Mouse (Mus musculus): Measurements from ENCODE around the gene Zdhhc22. TPM values are rescaled to one million over a fixed set of nuclear protein-coding genes. Genes with fewer than 3 reads are reported as not detected.
A peak's percentile ranks its signal among the peaks of the same experiment; 100 is the strongest.

Zdhhc22 gene
- total and polyA plus RNA-seq, 2 experiments from 2014 or later = not detected

DNA sequence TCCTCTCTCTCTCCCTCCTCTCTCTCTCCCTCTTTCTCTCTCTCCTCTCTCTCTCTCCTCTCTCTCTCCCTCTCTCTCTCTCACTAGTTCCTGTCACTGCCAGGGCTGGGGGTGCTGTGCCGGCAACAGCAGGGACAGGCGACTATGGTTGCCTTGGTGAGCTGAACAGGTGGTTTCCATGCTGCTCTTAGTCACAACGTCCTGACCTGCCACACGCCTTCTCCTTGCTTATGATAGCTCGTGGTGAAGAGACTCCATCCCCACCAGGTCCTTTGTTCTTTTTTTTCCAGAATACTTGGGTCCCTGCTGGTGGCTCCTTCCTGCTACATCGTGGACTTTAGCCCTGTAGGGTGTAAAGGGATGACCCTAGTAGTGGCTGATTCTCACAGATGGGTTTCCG is 12.0 kb upstream of the Zdhhc22 start:
- H3K27ac ChIP-seq (ENCODE audit: low read depth) = no peak overlapping the region
- ATAC-seq (ENCODE audit: insufficient read depth, low read depth) (no peak), DNase-seq (ENCODE audit: low spot score) (no peak)
- peaks cover 9% of the 10 kb centered on the region for H3K4me1 ChIP-seq (ENCODE audit: control insufficient read depth, insufficient read depth)
- H3K27me3 ChIP-seq (ENCODE audit: control insufficient read depth, insufficient read depth, low read length) = 0 out of 2 replicates have a peak, but pooled peaks cover 7% of the 10 kb centered on the region
- no peak for TF ChIP-seq EP300 (IDR thresholded peaks at IDR 0.05; ENCODE audit: low read depth)
- no peak for TF ChIP-seq CTCF (IDR thresholded peaks at IDR 0.05; ENCODE audit: low read depth)
- no peaks in the 10 kb centered on the region for H3K36me3 ChIP-seq (replicated peaks; ENCODE audit: control insufficient read depth, insufficient read depth, low read length)
- H3K9me3 ChIP-seq (replicated peaks; ENCODE audit: control insufficient read depth, low read length) = no peaks in the 10 kb centered on the region
- no peak overlapping the region for H3K4me3 ChIP-seq (ENCODE audit: low read depth, low read length)
- WGBS = 54% methylated on average over 7 of the region's 7 CpGs
- no peak overlapping the region for H3K9ac ChIP-seq (replicated peaks; ENCODE audit: low read depth, low read length)
- no peak overlapping the region for H3K4me2 ChIP-seq (ENCODE audit: low read depth, low read length)

DNA sequence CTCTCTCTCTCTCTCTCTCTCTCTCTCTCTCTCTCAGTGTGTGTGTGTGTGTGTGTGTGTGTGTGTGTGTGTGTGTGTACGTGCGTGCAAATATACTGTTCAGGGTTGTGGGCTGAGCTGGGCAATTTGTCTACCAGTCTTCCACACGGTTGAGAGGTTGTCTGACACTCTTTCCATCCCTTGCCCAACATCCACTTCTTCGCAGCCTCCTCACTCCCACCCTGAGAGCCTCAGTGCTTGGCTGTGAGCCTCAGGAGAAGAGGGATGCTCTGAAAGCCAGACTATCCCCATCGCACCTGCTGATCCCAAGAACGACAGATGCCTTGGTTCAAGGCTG is 10.6 kb upstream of the Zdhhc22 start:
- H3K9ac ChIP-seq (replicated peaks; ENCODE audit: low read depth, low read length) = no peak overlapping the region
- 36% methylated on average over 6 of the region's 6 CpGs for WGBS
- DNase-seq (ENCODE audit: low spot score) (no peak), ATAC-seq (ENCODE audit: insufficient read depth, low read depth) (no peak)
- no peak overlapping the region for H3K27ac ChIP-seq (ENCODE audit: low read depth)
- H3K4me3 ChIP-seq (ENCODE audit: low read depth, low read length) = no peak overlapping the region
- TF ChIP-seq CTCF (IDR thresholded peaks at IDR 0.05; ENCODE audit: low read depth) (no peak), EP300 (IDR thresholded peaks at IDR 0.05; ENCODE audit: low read depth) (no peak)
- peaks cover 9% of the 10 kb centered on the region for H3K4me1 ChIP-seq (ENCODE audit: control insufficient read depth, insufficient read depth)
- no peaks in the 10 kb centered on the region for H3K36me3 ChIP-seq (replicated peaks; ENCODE audit: control insufficient read depth, insufficient read depth, low read length)
- H3K9me3 ChIP-seq (replicated peaks; ENCODE audit: control insufficient read depth, low read length) = no peaks in the 10 kb centered on the region
- no peak overlapping the region for H3K4me2 ChIP-seq (ENCODE audit: low read depth, low read length)
- H3K27me3 ChIP-seq (ENCODE audit: control insufficient read depth, insufficient read depth, low read length) = 0 out of 2 replicates have a peak, but pooled peaks cover 7% of the 10 kb centered on the region

DNA sequence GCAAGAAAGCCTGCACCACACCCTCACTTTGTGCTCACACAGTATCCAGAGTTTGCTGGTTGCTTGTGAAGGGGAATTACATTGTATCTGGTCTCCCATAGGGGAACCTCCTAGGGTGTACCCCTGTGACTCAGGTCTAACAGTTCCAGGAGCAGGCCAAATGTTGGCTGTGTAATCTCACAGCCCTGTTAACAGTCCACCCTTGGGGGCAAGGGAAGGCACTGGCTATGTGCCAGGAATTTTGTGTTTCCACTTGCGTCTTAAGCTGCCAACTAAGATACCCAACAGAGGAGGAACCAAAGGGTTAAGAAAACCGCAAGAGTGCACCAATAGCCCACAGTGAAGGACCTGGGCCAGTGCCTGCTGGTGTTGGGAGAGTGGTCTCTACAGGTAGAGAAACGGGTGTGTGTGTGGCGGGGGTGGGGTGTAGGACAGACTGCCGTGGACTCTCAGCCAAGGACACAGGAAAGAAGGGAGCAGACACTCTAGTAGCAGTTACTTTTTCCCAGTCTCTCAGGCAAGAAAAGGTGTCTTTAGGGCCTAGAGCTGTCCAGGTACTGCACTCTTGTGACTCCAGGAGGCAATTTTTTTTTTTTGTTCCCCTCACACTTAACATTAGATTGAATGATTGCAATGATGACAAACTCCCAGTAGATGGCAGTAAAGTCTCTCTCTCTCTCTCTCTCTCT is 10.1 kb upstream of the Zdhhc22 start:
- peak overlapping the region; percentile 39; the same call in 1 of the 2 replicates for H3K4me2 ChIP-seq (ENCODE audit: low read depth, low read length)
- TF ChIP-seq CTCF (IDR thresholded peaks at IDR 0.05; ENCODE audit: low read depth) = peak; percentile 59
- no peak for TF ChIP-seq EP300 (IDR thresholded peaks at IDR 0.05; ENCODE audit: low read depth)
- H3K9ac ChIP-seq (replicated peaks; ENCODE audit: low read depth, low read length) = no peak overlapping the region
- DNase-seq (ENCODE audit: low spot score) (peak; percentile 63), ATAC-seq (ENCODE audit: insufficient read depth, low read depth) (0 out of 2 replicates have a peak, but pooled peaks have one; percentile 15)
- 0 out of 2 replicates have a peak, but pooled peaks cover 3% of the 10 kb centered on the region for H3K27me3 ChIP-seq (ENCODE audit: control insufficient read depth, insufficient read depth, low read length)
- H3K4me3 ChIP-seq (ENCODE audit: low read depth, low read length) = 0 out of 2 replicates have a peak overlapping the region, but pooled peaks have one; percentile 0
- H3K27ac ChIP-seq (ENCODE audit: low read depth) = peak overlapping the region; percentile 89
- H3K4me1 ChIP-seq (ENCODE audit: control insufficient read depth, insufficient read depth) = peaks cover 9% of the 10 kb centered on the region
- no peaks in the 10 kb centered on the region for H3K36me3 ChIP-seq (replicated peaks; ENCODE audit: control insufficient read depth, insufficient read depth, low read length)
- no peaks in the 10 kb centered on the region for H3K9me3 ChIP-seq (replicated peaks; ENCODE audit: control insufficient read depth, low read length)
- WGBS = 36% methylated on average over 5 of the region's 5 CpGs

GRCm38 (mm10) chr12:86999283-86999820 is 9.1 kb upstream of the Zdhhc22 start:
- H3K9ac ChIP-seq (replicated peaks; ENCODE audit: low read depth, low read length) = no peak overlapping the region
- peak overlapping the region; percentile 89 for H3K27ac ChIP-seq (ENCODE audit: low read depth)
- no peak overlapping the region for H3K4me3 ChIP-seq (ENCODE audit: low read depth, low read length)
- no peaks in the 10 kb centered on the region for H3K27me3 ChIP-seq (ENCODE audit: control insufficient read depth, insufficient read depth, low read length)
- peak; percentile 41 for TF ChIP-seq CTCF (IDR thresholded peaks at IDR 0.05; ENCODE audit: low read depth)
- TF ChIP-seq EP300 (IDR thresholded peaks at IDR 0.05; ENCODE audit: low read depth) = peak; percentile 93
- no peaks in the 10 kb centered on the region for H3K9me3 ChIP-seq (replicated peaks; ENCODE audit: control insufficient read depth, low read length)
- no peak overlapping the region for H3K4me2 ChIP-seq (ENCODE audit: low read depth, low read length)
- no peaks in the 10 kb centered on the region for H3K36me3 ChIP-seq (replicated peaks; ENCODE audit: control insufficient read depth, insufficient read depth, low read length)
- DNase-seq (ENCODE audit: low spot score) (peak; percentile 89), ATAC-seq (ENCODE audit: insufficient read depth, low read depth) (peak; percentile 88)
- H3K4me1 ChIP-seq (ENCODE audit: control insufficient read depth, insufficient read depth) = peaks cover 9% of the 10 kb centered on the region
- 31% methylated on average over 10 of the region's 10 CpGs for WGBS

- Histone ChIP-seq H3K4me2 (ENCODE audit: low read depth, low read length) (no peak overlapping the region), H3K36me3 (replicated peaks; ENCODE audit: control insufficient read depth, insufficient read depth, low read length) (no peaks in the 10 kb centered on the region), H3K9me3 (replicated peaks; ENCODE audit: control insufficient read depth, low read length) (no peaks in the 10 kb centered on the region), H3K27me3 (ENCODE audit: control insufficient read depth, insufficient read depth, low read length) (no peaks in the 10 kb centered on the region), H3K9ac (replicated peaks; ENCODE audit: low read depth, low read length) (no peak overlapping the region), H3K4me3 (ENCODE audit: low read depth, low read length) (no peak overlapping the region), H3K27ac (ENCODE audit: low read depth) (peak overlapping the region; percentile 89), H3K4me1 (ENCODE audit: control insufficient read depth, insufficient read depth) (peaks cover 9% of the 10 kb centered on the region)
- TF ChIP-seq EP300 (IDR thresholded peaks at IDR 0.05; ENCODE audit: low read depth) = no peak
- peak; percentile 22; the same call in 1 of the 2 replicates for TF ChIP-seq CTCF (IDR thresholded peaks at IDR 0.05; ENCODE audit: low read depth)
- 85% methylated on average over 4 of the region's 4 CpGs for WGBS
- DNase-seq (ENCODE audit: low spot score) = no peak
- no peak for ATAC-seq (ENCODE audit: insufficient read depth, low read depth)
Measured at GRCm38 (mm10) chr12:86998699-86999098, 8.5 kb upstream of the Zdhhc22 start.

All from heart, postnatal 0 days (tissue).